Mouse (Mus musculus) liver, adult 2 months (tissue): ENCODE results near the gene Gm17334.

Experiments used
- CTCF ChIP-seq: fragments of 200-500 bp; IDR thresholded peaks from 2 replicates; pipeline ENCODE4 v1.5.1; 2011; ENCODE audit warnings: low read depth, low read length, control low read depth
- POLR2A ChIP-seq: fragments of 200-500 bp; IDR thresholded peaks from 2 replicates; pipeline ENCODE4 v1.6.1; 2011; ENCODE audit warnings: low read length, control low read depth; ENCODE audit not compliant: insufficient read depth; ENCODE audit errors: extremely low read depth

- no peak for TF ChIP-seq POLR2A
- TF ChIP-seq CTCF = no peak
Measured at GRCm38 (mm10) chr11:53821230-53821944, 48.4 kb upstream of the Gm17334 start.
